ENCODE assay signal across 8 mouse cellular contexts in genomic region chr4:134362586-134362985, GRCm38 (mm10). TPM values are rescaled to one million over a fixed set of nuclear protein-coding genes. Genes with fewer than 3 reads are reported as not detected.
DNase-seq lines count a peak whose midpoint lies in the region; ATAC-seq lines count a peak whose summit lies in the region.

No protein-coding gene starts in this region.

- no peak overlapping the region; the same call in 1 of the 2 replicates for H3K4me2 ChIP-seq in hindbrain, embryonic 11.5 days (replicated peaks; ENCODE audit: low read depth, low read length)
- no peak overlapping the region for H3K4me2 ChIP-seq in hindbrain, embryonic 12.5 days (replicated peaks)
- H3K4me2 ChIP-seq in kidney, embryonic 14.5 days (replicated peaks; ENCODE audit: low read depth, low read length), result 0 out of 2 replicates have a peak overlapping the region, but pooled peaks have one; percentile 12

- peaks cover 4% of the 10 kb centered on the region; the same call in 1 of the 2 replicates for H3K27me3 ChIP-seq in hindbrain, embryonic 11.5 days (ENCODE audit: control insufficient read depth, insufficient read depth, low read length)
- H3K27me3 ChIP-seq in hindbrain, embryonic 12.5 days, result peaks cover 46% of the 10 kb centered on the region
- peaks cover 56% of the 10 kb centered on the region for H3K27me3 ChIP-seq in embryonic facial prominence, embryonic 10.5 days (replicated peaks; ENCODE audit: low read depth, poor library complexity, severe bottlenecking)
- no peaks in the 10 kb centered on the region for H3K27me3 ChIP-seq in kidney, embryonic 14.5 days (ENCODE audit: control insufficient read depth, insufficient read depth, low read length)

- ATAC-seq in hindbrain, embryonic 11.5 days (ENCODE audit: low FRiP score), result no peak
- no peak for ATAC-seq in hindbrain, embryonic 12.5 days (ENCODE audit: low FRiP score)
- peak; percentile 24; the same call in 1 of the 2 replicates for ATAC-seq in kidney, embryonic 14.5 days (ENCODE audit: low FRiP score, low TSS enrichment)

- H3K27ac ChIP-seq in hindbrain, embryonic 11.5 days (ENCODE audit: low read depth, low read length), result no peak overlapping the region
- H3K27ac ChIP-seq in hindbrain, embryonic 12.5 days, result no peak overlapping the region
- no peak overlapping the region for H3K27ac ChIP-seq in embryonic facial prominence, embryonic 10.5 days (replicated peaks)
- no peak overlapping the region for H3K27ac ChIP-seq in kidney, embryonic 14.5 days (ENCODE audit: low read depth, low read length)

- WGBS in hindbrain, embryonic 11.5 days, result 24% methylated on average over 9 of the region's 9 CpGs
- 22% methylated on average over 9 of the region's 9 CpGs for WGBS in hindbrain, embryonic 12.5 days
- WGBS in embryonic facial prominence, embryonic 10.5 days, result 18% methylated on average over 9 of the region's 9 CpGs
- 25% methylated on average over 9 of the region's 9 CpGs for WGBS in kidney, embryonic 14.5 days

- no peaks in the 10 kb centered on the region for H3K36me3 ChIP-seq in hindbrain, embryonic 11.5 days (ENCODE audit: control insufficient read depth, insufficient read depth, low read length)
- no peaks in the 10 kb centered on the region for H3K36me3 ChIP-seq in hindbrain, embryonic 12.5 days
- H3K36me3 ChIP-seq in embryonic facial prominence, embryonic 10.5 days (replicated peaks), result no peaks in the 10 kb centered on the region
- H3K36me3 ChIP-seq in kidney, embryonic 14.5 days (ENCODE audit: control insufficient read depth, insufficient read depth, low read length), result no peaks in the 10 kb centered on the region

- intact Hi-C loops in left cerebral cortex, postnatal 36 days (cut with DNase I), result no loop called here

- H3K9me3 ChIP-seq in hindbrain, embryonic 11.5 days (ENCODE audit: control insufficient read depth, low read length), result no peaks in the 10 kb centered on the region
- H3K9me3 ChIP-seq in hindbrain, embryonic 12.5 days (replicated peaks), result no peaks in the 10 kb centered on the region
- no peaks in the 10 kb centered on the region for H3K9me3 ChIP-seq in embryonic facial prominence, embryonic 10.5 days
- H3K9me3 ChIP-seq in kidney, embryonic 14.5 days (ENCODE audit: control insufficient read depth, low read length), result no peaks in the 10 kb centered on the region

- no peaks in the 10 kb centered on the region for H3K4me1 ChIP-seq in hindbrain, embryonic 11.5 days (replicated peaks; ENCODE audit: control insufficient read depth, insufficient read depth, low read length)
- 0 out of 2 replicates have a peak, but pooled peaks cover under 1% of the 10 kb centered on the region for H3K4me1 ChIP-seq in hindbrain, embryonic 12.5 days
- peaks cover 30% of the 10 kb centered on the region for H3K4me1 ChIP-seq in embryonic facial prominence, embryonic 10.5 days
- no peaks in the 10 kb centered on the region for H3K4me1 ChIP-seq in kidney, embryonic 14.5 days (ENCODE audit: control insufficient read depth, insufficient read depth, low read length)

- DNase-seq in hindbrain, embryonic 11.5 days (ENCODE audit: low spot score), result peak; percentile 33
- DNase-seq in embryonic facial prominence, embryonic 10.5 days (ENCODE audit: low spot score), result peak; percentile 53
- peak; percentile 45 to 77 for DNase-seq in natural killer cell, adult 2 months (ENCODE audit: low spot score in 2 of 2)
- no peak for DNase-seq in left cerebral cortex, postnatal 36 days (ENCODE audit: low spot score in 2 of 2)
- no peak for DNase-seq in gastrocnemius, adult 8-10 months (ENCODE audit: low spot score in 2 of 2)
- no peak for DNase-seq in gastrocnemius, postnatal 4 days (ENCODE audit: low spot score in 2 of 2)

- no peak overlapping the region for H3K9ac ChIP-seq in hindbrain, embryonic 11.5 days (ENCODE audit: low read depth, low read length)
- no peak overlapping the region for H3K9ac ChIP-seq in hindbrain, embryonic 12.5 days
- H3K9ac ChIP-seq in kidney, embryonic 14.5 days (ENCODE audit: low read depth, low read length), result no peak overlapping the region

- H3K4me3 ChIP-seq in hindbrain, embryonic 11.5 days (ENCODE audit: low read depth, low read length), result no peak overlapping the region
- H3K4me3 ChIP-seq in hindbrain, embryonic 12.5 days, result no peak overlapping the region
- peak overlapping the region; percentile 26; the same call in 1 of the 2 replicates for H3K4me3 ChIP-seq in embryonic facial prominence, embryonic 10.5 days
- H3K4me3 ChIP-seq in kidney, embryonic 14.5 days (ENCODE audit: low read length), result no peak overlapping the region

RNA-seq across cellular contexts. Expression of gene Slc30a2, which starts 19.6 kb away (rescaled TPM):
- not detected in 2 replicates for polyA plus RNA-seq in hindbrain, embryonic 11.5 days (2014; fragmentation: Nextera tagmentation; extraction: Ambion mirVana)
- not detected in 2 replicates for polyA plus RNA-seq in hindbrain, embryonic 12.5 days (2016; fragmentation: Nextera tagmentation; extraction: Ambion mirVana)
- 0.07 TPM in 1 of 2 replicates, not detected in the other for polyA plus RNA-seq in embryonic facial prominence, embryonic 10.5 days (2016; fragmentation: Nextera tagmentation; extraction: Ambion mirVana)
- 0.09 and 0.11 TPM in 2 replicates for polyA plus RNA-seq in kidney, embryonic 14.5 days (2014; fragmentation: Nextera tagmentation; extraction: Ambion mirVana)
- not detected for total RNA-seq in left cerebral cortex, postnatal 36 days (2021)
- 10 to 100 TPM in 2 of 4 experiments, 1 to 10 TPM in 2; 3.4 to 20.1 (median 11.8) TPM for total RNA-seq in gastrocnemius, adult 8-10 months (2022)
- under 1 TPM; 0.44 to 0.54 TPM for total RNA-seq in gastrocnemius, postnatal 4 days (2021)

RNA-seq across cellular contexts. Expression of gene Extl1, which starts 21.1 kb away (rescaled TPM):
- 0.18 and 0.26 TPM in 2 replicates for polyA plus RNA-seq in hindbrain, embryonic 11.5 days (2014; fragmentation: Nextera tagmentation; extraction: Ambion mirVana)
- 1.2 and 1.7 TPM in 2 replicates for polyA plus RNA-seq in hindbrain, embryonic 12.5 days (2016; fragmentation: Nextera tagmentation; extraction: Ambion mirVana)
- polyA plus RNA-seq in embryonic facial prominence, embryonic 10.5 days (2016; fragmentation: Nextera tagmentation; extraction: Ambion mirVana), result 0.25 and 0.66 TPM in 2 replicates
- polyA plus RNA-seq in kidney, embryonic 14.5 days (2014; fragmentation: Nextera tagmentation; extraction: Ambion mirVana), result 0.20 and 0.23 TPM in 2 replicates
- total RNA-seq in left cerebral cortex, postnatal 36 days (2021), result 10 to 100 TPM; 46.2 to 60.6 TPM
- total RNA-seq in gastrocnemius, adult 8-10 months (2022), result 10 to 100 TPM; 22.2 to 36.1 (median 29.7) TPM
- total RNA-seq in gastrocnemius, postnatal 4 days (2021), result 10 to 100 TPM in 1 of 2 experiments, 1 to 10 TPM in 1; 7.5 to 10.2 TPM

RNA-seq across cellular contexts. Expression of gene Pafah2, which starts 33.5 kb away (rescaled TPM):
- polyA plus RNA-seq in hindbrain, embryonic 11.5 days (2014; fragmentation: Nextera tagmentation; extraction: Ambion mirVana), result 7.9 and 10.2 TPM in 2 replicates
- polyA plus RNA-seq in hindbrain, embryonic 12.5 days (2016; fragmentation: Nextera tagmentation; extraction: Ambion mirVana), result 9.2 and 10.7 TPM in 2 replicates
- 7.0 and 8.3 TPM in 2 replicates for polyA plus RNA-seq in embryonic facial prominence, embryonic 10.5 days (2016; fragmentation: Nextera tagmentation; extraction: Ambion mirVana)
- 8.4 and 12.3 TPM in 2 replicates for polyA plus RNA-seq in kidney, embryonic 14.5 days (2014; fragmentation: Nextera tagmentation; extraction: Ambion mirVana)
- total RNA-seq in left cerebral cortex, postnatal 36 days (2021), result 1 to 10 TPM; 6.7 to 7.5 TPM
- total RNA-seq in gastrocnemius, adult 8-10 months (2022), result 1 to 10 TPM; 2.2 to 2.8 (median 2.5) TPM
- 1 to 10 TPM; 4.4 to 4.9 TPM for total RNA-seq in gastrocnemius, postnatal 4 days (2021)

RNA-seq across cellular contexts. Expression of gene Trim63, which starts 47.7 kb away (rescaled TPM):
- polyA plus RNA-seq in hindbrain, embryonic 11.5 days (2014; fragmentation: Nextera tagmentation; extraction: Ambion mirVana), result 0.12 and 0.32 TPM in 2 replicates
- 0.54 and 1.6 TPM in 2 replicates for polyA plus RNA-seq in hindbrain, embryonic 12.5 days (2016; fragmentation: Nextera tagmentation; extraction: Ambion mirVana)
- polyA plus RNA-seq in embryonic facial prominence, embryonic 10.5 days (2016; fragmentation: Nextera tagmentation; extraction: Ambion mirVana), result 0.31 and 0.34 TPM in 2 replicates
- polyA plus RNA-seq in kidney, embryonic 14.5 days (2014; fragmentation: Nextera tagmentation; extraction: Ambion mirVana), result 0.88 and 1.4 TPM in 2 replicates
- total RNA-seq in left cerebral cortex, postnatal 36 days (2021), result under 1 TPM; 0.22 to 0.27 TPM
- 100 to 1,000 TPM; 202 to 681 (median 229) TPM for total RNA-seq in gastrocnemius, adult 8-10 months (2022)
- total RNA-seq in gastrocnemius, postnatal 4 days (2021), result 10 to 100 TPM; 48.4 to 59.5 TPM

Comparison
In these comparisons a context has a peak if more than half of its experiments do, and no peak if none do; other contexts are left out.
1. DNase-seq: peak in hindbrain, embryonic 11.5 days (single experiment), embryonic facial prominence, embryonic 10.5 days (single experiment) and natural killer cell, adult 2 months (2 of 2); none in left cerebral cortex, postnatal 36 days (0 of 2), gastrocnemius, adult 8-10 months (0 of 2) and gastrocnemius, postnatal 4 days (0 of 2).